Mouse (Mus musculus) 3134 (cell line): ENCODE measurements around the gene Lmbrd2.
"Not testable (repeated sequence)": the region's sequence is repeated elsewhere in the genome, so short reads cannot be mapped to it uniquely, and the experiment has no call there.

Experiments used
- DNase-seq: peaks from one replicate; pipeline ENCODE4 v3.0.0-alpha.2; 2011; ENCODE audit warnings: low spot score; ENCODE audit not compliant: insufficient read length; ENCODE audit errors: extremely low read depth

The Lmbrd2 gene

GRCm38 (mm10) chr15:9132693-9133443 lies 7.5 kb upstream of the Lmbrd2 start:
- no peak for DNase-seq

GRCm38 (mm10) chr15:9134891-9135507 lies 5.4 kb upstream of the Lmbrd2 start:
- DNase-seq, result no peak

GRCm38 (mm10) chr15:9139447-9139846 lies 903 bp upstream of the Lmbrd2 start:
- peak; percentile 43 for DNase-seq

GRCm38 (mm10) chr15:9140684-9141171 lies 378 bp downstream of the Lmbrd2 start:
- no peak for DNase-seq

GRCm38 (mm10) chr15:9155325-9155724 lies 15.0 kb downstream of the Lmbrd2 start, which contains the start of gene Skp2:
Skp2 (minus strand) TSS chr15:9155425.
- no peak for DNase-seq

DNA sequence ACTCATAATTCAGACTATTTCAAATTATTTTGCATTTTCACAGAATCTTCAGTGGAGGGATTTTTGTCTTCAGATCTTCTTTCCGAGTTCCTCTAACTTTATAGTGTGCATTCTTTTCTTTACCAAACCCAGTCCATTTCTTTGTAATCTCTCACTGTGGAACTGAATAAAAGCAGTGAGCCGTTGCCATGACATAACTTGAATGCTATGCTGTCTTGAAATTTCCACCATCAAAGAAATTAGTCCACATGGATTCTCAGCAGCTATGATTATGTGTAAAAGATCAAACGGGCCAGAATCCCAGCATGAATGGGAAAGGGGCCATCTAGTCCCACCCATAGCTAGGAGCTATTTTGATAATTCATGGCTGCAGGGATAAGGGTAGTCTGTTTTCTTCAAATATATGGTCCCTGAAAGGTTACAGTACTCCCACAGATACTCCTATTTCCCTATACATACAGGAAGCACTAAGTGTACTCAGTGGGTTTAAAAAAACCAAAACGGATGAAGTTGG lies 22.3 kb downstream of the Lmbrd2 start:
- DNase-seq, result no peak

GRCm38 (mm10) chr15:9164125-9164524 lies 23.8 kb downstream of the Lmbrd2 start:
- no peak for DNase-seq

DNA sequence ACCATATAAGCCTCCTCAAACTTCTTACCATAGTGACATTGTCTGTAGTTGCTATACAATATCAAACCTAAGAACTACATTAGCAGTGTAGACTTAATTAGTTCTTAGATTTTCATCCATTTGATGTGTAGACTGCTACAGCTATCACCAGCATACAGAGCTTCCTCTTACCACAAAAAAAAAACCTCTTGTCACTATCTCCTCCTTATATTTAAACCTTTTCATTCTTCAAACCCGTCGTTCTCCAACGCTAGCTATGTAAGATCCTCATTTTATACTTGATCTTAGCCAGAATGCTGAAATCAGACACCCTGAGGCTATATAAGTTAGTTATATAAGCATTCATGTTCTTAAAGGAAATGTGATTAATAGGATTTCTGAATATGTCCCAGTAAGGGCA lies 36.7 kb downstream of the Lmbrd2 start:
- DNase-seq, result no peak

GRCm38 (mm10) chr15:9183995-9184394 lies 43.6 kb downstream of the Lmbrd2 start:
- no peak for DNase-seq

- no peak for DNase-seq
Observed at GRCm38 (mm10) chr15:9189796-9190195, 49.4 kb downstream of the Lmbrd2 start.

- DNase-seq, result not testable (repeated sequence)
Observed at GRCm38 (mm10) chr15:9192685-9193084, 52.3 kb downstream of the Lmbrd2 start.

DNA sequence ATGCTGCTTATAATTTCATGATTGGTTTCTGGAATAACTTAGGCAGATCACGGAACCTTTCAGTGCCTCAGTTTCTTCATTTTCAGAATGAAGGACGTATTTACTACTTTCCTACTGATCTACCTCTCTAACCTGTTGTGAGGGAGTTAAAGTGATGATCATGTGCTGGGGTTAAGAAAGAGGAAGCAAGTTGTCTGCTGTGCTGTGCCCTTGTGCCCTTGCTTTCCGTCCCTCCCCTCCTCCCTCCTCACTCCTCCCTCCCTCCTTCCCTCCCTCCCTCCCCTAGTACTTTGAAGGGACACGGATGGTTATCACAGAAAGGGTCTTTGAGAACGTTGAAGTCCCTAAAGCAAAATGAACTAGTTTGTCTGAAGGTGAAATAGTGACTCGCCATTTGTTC lies 58.1 kb downstream of the Lmbrd2 start:
- no peak for DNase-seq

GRCm38 (mm10) chr15:9211891-9212290 lies 71.5 kb downstream of the Lmbrd2 start:
- no peak for DNase-seq

GRCm38 (mm10) chr15:9213026-9213425 lies 72.7 kb downstream of the Lmbrd2 start:
- DNase-seq, result not testable (repeated sequence)

DNA sequence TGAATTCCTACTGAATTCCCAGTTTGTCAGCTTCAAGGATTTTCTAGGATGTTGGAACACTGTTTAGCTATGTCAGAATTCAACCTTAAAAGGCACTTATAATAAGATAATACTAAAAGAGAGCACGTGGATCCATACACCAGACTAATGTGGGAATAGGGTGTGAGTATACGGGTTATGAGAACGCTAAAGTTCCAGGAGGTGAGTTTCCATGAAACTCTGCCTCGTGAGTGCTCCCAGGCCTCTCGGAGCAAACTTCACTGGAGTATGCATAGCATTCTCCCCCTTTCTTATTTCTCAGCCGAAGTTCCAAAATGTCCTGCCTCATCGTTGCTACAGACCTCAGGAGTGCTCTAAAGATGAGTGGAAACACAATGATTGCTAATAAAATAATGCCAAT lies 73.1 kb downstream of the Lmbrd2 start:
- DNase-seq, result not testable (repeated sequence)

DNA sequence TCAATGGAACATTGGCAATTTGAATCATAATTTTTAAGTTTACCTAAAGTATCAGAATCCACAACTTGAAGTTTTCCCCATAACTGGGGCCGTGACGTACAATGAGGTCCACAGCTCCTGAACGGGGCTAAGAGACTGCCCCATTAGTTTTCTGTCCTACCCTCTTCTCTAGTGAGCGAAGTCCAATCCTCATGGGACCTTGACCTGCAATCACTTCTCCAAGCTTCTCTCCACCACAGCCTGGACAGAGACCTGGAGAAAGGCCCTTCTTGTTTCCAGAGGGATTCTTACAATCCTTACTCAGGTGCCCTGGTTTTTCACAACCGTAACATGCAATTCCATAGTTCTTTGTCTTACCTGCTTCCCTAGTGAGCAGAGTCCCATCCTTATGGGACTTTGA lies 76.1 kb downstream of the Lmbrd2 start:
- no peak for DNase-seq

DNA sequence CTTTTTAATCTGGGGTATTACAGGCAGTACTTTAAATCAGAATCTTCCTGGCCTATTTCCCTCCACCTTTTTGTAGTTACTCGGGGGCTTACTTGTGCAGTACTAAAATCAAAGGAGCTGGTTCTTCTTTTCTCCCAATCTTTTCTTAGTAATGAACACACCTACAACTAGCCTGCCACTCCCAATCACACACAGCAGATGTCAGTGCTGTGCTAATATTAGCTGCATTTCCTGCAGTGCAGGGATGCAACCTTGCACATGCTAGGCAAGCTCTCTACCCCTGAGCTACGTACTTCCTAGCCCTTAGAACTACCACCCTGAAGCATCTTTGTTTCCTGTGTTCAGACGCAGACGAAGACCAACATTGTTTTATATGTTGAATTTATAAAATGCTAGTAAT lies 90.6 kb downstream of the Lmbrd2 start:
- not testable (repeated sequence) for DNase-seq

- DNase-seq, result no peak
Observed at GRCm38 (mm10) chr15:9246345-9246744, 106.0 kb downstream of the Lmbrd2 start.
